Mouse (Mus musculus): ENCODE measurements around the gene Trim10.
A peak's percentile ranks its signal among the peaks of the same experiment; 100 is the strongest.
"Not testable (repeated sequence)": the region's sequence is repeated elsewhere in the genome, so short reads cannot be mapped to it uniquely, and the experiment has no call there.

Gene Trim10

DNA sequence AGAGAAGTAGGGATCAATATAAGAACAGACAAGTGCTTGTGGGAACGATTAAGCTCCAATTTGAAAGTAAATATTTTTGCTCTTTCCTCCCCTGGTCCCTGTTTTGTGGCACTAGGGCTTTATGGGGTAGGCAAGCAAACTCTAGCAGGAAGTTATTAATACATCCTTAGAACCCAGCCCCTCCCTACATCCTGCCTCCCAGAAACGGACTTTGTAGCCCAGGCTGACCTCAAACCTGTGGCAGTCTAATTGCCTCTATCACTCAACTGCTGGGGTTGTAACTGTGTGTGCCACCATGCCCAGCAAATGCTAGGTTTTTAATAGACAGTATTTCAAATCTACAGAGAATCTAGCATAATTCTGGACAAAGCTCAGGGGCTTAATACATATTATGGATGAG, 7.7 kb upstream of the Trim10 start:
- DNase-seq: no peak

DNA sequence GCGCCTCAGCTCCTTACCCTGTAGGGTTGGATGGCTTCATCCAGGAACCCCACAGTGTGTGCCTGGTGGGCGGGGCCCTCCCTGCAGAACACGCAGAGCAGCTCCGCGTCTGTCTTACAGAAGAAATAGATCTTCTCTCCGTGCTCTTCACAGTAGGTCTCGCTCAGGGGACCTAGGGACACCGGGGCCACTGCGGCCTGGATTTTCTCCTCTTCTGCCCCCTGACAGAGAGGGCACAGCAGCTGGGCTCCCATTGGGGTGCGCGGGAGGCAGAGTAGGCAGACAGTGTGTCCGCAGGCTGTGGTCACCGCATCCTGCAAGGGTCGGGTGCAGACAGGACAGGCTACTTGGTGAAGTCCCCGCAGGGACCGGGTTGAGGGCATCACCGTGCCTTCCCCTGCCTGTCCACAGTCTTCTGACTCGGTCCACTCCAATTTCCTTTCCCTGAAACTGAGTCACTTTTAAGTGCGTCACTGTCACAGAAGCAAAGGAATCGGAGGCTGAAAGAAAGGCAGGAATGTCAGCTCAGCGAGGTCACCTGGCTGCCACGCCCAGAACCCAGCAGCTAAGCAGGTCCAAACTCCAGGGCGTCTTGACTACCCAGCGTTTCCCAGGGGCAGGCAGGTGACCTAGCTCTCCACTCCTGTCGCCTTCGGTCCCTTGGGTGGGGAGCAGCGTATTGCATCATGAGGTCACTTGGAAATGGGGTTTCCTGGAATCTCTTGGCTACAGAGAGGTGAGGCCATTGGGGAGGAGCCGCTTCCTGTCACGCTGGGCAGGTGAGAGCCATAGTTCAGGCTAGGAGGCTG, 2.5 kb upstream of the Trim10 start, which contains the start of gene Trim15:
TSS of gene Trim15 (minus strand) at position 492 of the 809 bp plus-strand sequence.
- peak; percentile 30 to 62 for DNase-seq

GRCm38 (mm10) chr17:36868836-36869235, 538 bp upstream of the Trim10 start:
- no peak for DNase-seq

DNA sequence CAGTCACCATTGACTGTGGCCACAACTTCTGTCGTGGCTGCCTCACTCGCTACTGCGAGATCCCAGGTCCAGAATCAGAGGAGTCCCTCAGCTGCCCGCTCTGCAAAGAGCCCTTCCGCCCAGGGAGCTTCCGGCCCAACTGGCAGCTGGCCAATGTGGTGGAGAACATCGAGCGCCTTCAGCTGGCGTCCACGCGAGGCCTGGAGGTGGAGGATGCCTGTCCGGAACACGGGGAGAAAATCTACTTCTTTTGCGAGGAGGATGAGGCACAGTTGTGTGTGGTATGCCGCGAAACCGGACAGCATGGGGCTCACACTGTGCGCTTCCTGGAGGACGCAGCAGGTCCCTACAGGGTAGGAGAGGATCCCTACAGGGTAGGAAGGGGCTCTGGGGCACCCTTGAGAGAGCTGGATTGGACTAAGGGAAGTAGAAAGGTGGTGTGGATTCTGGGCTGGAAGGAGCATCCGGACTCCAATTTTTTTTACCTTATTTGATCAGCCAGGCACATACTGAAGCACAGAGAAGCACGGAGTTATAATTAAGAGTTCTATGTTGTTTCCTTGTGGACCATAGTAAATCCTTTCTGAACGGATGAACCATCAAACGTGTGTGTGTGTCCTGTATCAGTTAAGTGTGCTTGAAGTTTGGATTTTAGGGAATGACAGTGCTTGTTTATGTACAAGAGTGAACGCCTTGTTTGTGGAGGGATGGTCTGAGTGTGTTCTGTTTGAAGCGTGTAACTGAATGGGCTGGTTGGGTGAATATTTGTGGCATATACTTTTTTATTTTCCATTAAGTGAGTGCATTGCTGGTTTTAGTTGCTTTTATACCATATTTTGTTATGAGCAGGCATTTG, 809 bp downstream of the Trim10 start:
- no peak for DNase-seq

GRCm38 (mm10) chr17:36874636-36875035, 5.3 kb downstream of the Trim10 start:
- no peak for DNase-seq

GRCm38 (mm10) chr17:36883350-36883749, 14.0 kb downstream of the Trim10 start:
- peak in 1 of 2 experiments; percentile 28 for DNase-seq

DNA sequence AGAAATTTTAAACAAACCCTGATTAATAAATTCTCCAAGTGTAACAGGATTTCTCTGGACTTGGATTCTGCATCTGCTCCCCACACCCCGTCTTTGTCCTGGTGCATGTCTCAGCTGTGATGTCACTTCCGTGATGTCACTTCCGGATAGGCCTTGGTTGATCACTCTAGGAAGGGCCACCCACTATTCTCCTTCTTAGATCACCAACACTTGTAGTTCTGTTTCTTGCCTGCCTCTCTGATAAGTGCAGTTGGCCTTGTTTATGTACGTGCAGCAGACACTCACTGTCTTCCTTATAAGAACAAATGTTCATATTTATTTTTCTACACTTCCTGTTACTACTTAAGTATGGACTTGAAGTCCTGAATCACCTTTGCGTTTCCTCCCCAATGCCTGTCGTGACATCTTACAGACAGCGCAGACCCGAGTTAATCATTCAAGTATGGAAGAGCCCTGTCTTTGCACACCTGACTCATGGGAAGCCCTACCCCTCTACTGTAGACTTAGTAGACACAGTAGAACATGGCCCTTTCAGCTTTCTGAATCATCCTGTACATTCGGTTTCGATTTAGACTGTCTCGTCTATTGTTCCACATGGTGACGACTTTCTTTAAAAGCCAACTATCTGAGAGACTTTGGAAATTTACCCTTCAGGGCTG, 15.9 kb downstream of the Trim10 start:
- DNase-seq: no peak

- no peak for DNase-seq
Measured at GRCm38 (mm10) chr17:36890073-36890903, 20.9 kb downstream of the Trim10 start, which contains the start of gene Trim40. Gene Trim40, minus strand, starts transcription at chr17:36890123.

GRCm38 (mm10) chr17:36891496-36891895, 22.1 kb downstream of the Trim10 start:
- DNase-seq: not testable (repeated sequence)

DNA sequence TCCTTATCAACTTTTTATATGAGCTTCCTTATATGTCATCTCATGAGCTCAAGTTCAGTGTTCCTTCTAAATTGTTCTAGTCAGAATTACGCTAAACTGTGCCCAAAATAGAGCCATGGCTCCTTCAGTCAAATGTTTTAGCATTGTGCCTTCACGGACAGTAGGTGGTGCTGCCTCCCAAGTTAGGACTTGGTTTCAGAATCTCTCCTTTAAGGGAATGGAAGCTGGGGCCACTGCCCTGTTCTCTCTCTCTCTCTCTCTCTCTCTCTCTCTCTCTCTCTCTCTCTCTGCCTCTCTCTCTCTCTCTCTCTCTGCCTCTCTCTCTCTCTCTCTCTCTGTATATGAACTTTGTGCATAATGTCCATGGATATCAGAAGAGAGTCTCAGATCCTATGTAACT, 23.0 kb downstream of the Trim10 start:
- DNase-seq: peak; percentile 22 to 28

GRCm38 (mm10) chr17:36893387-36893786, 24.0 kb downstream of the Trim10 start:
- DNase-seq: no peak

DNA sequence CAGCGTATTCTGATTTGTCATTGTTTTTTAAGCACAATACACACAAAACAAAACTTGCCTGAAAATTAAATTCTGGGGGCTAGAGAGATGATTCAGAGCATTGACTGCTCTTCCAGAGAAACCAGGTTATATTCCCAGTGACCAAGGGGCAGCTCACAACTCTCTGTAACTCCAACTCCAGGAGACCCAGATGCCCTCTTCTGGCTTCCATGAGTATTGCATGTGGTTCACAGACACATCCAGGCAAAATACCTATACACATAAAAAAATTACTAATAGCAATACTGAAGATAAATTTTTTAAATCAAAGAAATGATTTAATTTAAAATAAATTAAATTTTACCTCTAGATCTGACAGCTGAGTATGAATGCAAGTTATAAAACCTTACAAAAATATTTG, 27.2 kb downstream of the Trim10 start:
- DNase-seq: peak; percentile 21 to 33

DNA sequence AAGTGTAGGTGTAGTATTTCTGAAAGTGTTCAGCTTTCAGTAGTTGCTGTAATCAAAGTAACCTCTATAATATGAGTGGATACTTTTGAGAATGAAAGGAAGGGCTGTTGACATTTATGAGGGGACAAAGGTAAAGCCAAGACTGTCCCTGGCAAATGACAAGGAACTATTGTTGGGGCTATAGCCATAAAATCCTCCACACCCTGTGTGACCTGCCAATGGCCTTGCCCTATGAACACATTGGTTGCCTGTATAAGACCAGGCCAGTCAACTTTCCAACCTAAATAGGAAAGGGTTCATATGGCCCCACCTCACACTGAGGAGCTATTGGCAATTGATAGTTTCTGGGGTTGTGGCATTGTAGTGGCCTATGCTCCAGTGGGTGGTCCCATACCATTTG, 27.7 kb downstream of the Trim10 start:
- DNase-seq: no peak

DNA sequence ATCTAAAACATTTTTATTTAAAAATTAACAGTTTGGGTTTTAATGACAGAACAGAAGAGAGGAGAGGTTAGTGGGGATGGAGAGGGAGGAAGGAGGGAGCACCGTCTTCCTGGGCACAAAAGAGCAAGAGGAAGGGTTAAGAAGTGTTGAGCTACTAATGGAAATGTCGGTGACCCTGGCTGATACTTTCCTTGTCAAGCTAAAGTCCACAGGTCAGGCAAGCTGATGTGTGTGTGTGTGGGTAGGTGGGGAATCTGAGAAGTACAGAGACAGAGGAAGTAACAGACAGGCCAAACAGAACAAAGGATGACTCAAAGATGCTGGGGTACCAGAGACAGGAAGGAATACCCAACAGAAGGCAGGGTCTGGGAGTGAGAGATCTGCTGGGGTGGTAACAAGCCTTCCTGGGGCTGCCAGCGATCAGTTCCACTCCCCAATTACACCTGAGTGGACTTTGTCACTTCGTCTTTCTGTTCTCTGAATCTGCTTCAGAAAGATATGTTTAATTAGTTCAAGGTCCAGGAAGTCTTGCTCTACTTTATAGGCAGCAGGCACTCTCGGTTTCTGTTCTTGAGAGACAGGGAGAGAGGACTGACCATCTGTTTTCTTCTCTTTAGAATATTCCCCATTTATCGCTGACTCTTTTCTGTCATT, 28.3 kb downstream of the Trim10 start, which contains the start of gene Trim31:
TSS of gene Trim31 (plus strand) at position 567 of the 654 bp plus-strand sequence.
- DNase-seq: no peak

DNA sequence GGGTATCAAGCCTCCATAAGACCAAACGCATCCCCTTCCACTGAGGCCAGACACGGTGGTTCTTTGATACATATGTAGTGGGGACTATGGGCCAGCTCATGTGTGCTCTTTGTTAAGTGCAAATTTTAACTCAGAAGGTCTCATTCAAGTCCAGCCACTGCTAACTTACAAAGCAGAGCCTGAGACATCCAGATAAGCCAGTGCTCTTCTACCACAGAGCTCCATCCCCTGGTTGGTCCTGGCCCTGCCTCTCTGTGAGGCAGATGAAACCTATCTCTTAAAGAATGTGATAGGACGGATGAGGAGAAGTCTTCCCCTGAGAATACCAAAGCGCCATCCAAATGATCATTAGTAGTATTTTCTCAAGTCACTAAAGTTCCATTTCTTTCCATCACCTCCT, 30.0 kb downstream of the Trim10 start:
- DNase-seq: no peak

GRCm38 (mm10) chr17:36900001-36900400, 30.6 kb downstream of the Trim10 start:
- no peak for DNase-seq

- no peak for DNase-seq
Measured at GRCm38 (mm10) chr17:36900691-36901090, 31.3 kb downstream of the Trim10 start.

- DNase-seq: peak in 1 of 2 experiments; percentile 17
Measured at GRCm38 (mm10) chr17:36903651-36904050, 34.3 kb downstream of the Trim10 start.

DNA sequence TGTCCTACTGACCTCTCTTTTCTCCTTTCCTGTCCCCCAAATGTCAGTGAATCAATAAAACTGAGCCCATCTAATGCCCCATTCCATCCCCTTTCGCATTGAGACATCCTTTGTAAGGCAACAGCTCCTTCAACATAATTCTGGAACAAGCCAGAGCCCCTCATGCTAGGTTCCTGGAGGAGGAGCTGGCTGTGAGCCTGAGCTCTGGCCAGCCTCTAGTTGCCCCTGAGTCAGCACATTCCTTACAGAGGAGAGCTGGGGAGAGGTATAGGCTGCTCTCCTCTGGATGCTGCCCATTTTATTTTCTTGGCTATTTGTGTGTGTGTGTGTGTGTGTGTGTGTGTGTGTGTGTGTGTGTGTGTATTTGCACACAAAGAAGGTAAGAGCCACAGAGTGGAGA, 38.9 kb downstream of the Trim10 start:
- no peak for DNase-seq

GRCm38 (mm10) chr17:36909802-36910201, 40.4 kb downstream of the Trim10 start:
- no peak for DNase-seq

DNA sequence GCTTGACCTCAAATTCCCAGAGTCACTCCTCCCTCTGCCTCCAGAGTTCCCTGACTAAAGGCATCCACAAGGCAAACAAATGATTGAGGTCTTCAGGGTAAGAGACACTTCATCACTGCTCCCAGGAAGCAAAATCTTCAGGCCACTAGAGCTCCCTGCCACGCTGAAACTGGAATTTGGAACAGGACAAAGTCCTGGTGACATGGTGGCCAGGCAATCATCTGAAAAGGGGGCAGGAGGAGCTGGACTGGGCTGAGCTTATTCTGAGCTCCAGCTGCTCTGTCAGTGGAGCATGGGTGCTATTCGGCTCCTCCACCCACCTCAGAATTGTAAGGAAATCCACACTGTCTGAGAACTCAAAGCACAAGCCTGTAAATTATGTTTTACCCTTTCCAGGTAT, 42.7 kb downstream of the Trim10 start:
- no peak for DNase-seq

GRCm38 (mm10) chr17:36914108-36914507, 44.7 kb downstream of the Trim10 start:
- peak; percentile 64 to 77 for DNase-seq
